Mouse (Mus musculus) brain, embryonic 14.5 days (tissue): ENCODE data around the gene Agrp. TPM values are rescaled to one million over a fixed set of nuclear protein-coding genes. Genes with fewer than 3 reads are reported as not detected.

Source experiments
- DNase-seq: peaks from one replicate; pipeline ENCODE4 v3.0.0-alpha.2; 2011; ENCODE audit warnings: low read depth
- CTCF ChIP-seq: fragments of 200-500 bp; IDR thresholded peaks from 2 replicates; pipeline ENCODE4 v1.5.1; 2012; ENCODE audit warnings: inconsistent platforms, mild to moderate bottlenecking, moderate library complexity, borderline replicate concordance; ENCODE audit not compliant: insufficient read depth, insufficient read length; ENCODE audit errors: extremely low read depth
- POLR2A ChIP-seq: fragments of 200-500 bp; IDR thresholded peaks from 2 replicates; pipeline ENCODE4 v1.6.1; 2012; ENCODE audit warnings: mild to moderate bottlenecking, inconsistent platforms, borderline replicate concordance; ENCODE audit not compliant: poor library complexity, insufficient read depth, insufficient read length, severe bottlenecking; ENCODE audit errors: extremely low read depth
- polyA plus RNA-seq: library from polyadenylated mRNA; depleted of rRNA; stranded (reverse); fragments of >200 nt; gene quantifications from 2 replicates; pipeline ENCODE4 v1.2.3, GENCODE M21; 2012

The Agrp gene
- polyA plus RNA-seq, 1 experiment = 0.26 TPM

DNA sequence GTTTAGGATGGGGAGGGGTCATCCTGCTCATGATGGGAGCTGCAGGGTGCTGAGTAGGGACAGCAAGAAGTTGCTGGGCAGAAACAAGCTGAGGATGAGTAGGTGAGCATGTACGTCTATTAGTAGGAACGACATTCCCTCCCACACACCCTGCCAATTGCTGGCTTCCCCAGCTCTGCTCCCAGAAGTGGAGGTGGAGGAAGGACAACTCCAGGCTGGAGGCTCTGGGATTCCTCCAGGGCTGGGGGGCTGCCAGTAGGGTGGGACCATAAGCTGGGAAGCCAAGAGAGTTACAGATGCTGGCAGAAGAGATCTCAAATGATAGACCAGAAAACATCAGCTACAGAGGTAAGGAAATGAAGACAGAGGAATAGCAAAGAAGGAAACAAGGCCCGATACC is 100.6 kb downstream of the Agrp start:
- DNase-seq = no peak
- TF ChIP-seq CTCF = no peak
- no peak for TF ChIP-seq POLR2A

GRCm38 (mm10) chr8:105533892-105534329 is 103.3 kb downstream of the Agrp start:
- peak; percentile 78 for DNase-seq
- peak; percentile 80 for TF ChIP-seq CTCF
- no peak for TF ChIP-seq POLR2A

DNA sequence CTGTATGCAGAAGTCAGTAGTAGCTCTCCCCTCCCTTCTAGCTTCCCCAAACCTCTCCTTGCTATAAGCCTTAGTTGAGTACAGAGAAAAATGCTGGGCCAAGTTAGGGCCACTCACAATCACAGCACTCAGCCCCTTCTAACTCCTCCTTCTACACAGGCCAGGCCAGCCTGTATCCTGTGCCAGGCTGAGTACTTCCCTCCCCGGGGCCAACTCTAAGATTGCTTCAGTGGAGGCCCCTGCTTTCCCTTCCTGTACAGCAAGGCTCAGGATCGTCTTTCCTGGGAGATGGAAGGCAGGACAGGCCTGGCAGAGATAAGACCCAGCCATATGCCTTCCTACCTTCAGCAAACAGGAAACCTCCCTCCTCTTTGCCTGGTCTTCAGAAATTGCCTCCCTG is 103.8 kb downstream of the Agrp start:
- no peak for TF ChIP-seq CTCF
- TF ChIP-seq POLR2A = no peak
- DNase-seq = no peak

- DNase-seq = no peak
- peak; percentile 26; the same call in 1 of the 2 replicates for TF ChIP-seq CTCF
- TF ChIP-seq POLR2A = no peak
Observed at GRCm38 (mm10) chr8:105531774-105532173, 105.4 kb downstream of the Agrp start.

DNA sequence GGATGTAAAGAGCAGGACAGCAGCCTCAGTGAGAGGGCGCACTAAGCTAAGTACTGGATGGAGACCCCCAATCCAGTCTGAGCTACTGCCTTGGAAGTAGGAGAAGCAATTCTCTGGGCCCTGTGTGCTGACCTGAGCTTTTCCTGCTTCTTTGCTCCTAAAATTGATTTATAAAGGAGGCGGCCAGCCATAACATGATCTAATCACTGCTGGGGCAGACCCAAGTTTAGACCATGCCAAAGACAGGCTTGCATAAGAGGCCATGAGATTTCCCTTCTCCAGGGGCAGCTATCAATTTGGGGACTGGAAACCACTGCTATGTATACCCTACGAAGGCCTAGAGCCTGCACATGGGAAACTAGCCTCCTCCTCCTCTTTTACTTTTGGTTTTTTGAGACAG is 107.9 kb downstream of the Agrp start:
- TF ChIP-seq CTCF = no peak
- TF ChIP-seq POLR2A = no peak
- no peak for DNase-seq

DNA sequence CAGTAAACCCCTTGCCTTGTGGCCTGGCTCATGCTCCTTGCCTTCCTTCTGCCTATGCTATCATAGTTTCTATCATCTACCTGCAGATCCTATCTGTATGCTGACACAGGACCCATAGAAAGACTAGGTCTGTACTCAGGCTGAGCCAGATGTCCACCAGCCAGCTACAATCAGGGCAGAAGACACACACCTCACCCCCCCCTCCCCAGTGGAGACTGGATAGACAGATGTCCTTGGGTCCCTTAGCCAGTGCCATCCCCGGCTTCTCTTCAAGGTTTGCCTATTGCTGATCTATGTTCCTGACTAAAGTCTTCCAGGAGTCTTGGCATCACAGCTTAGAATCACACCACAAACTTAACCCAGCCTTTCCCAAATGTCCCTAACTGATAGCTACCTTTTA is 109.0 kb downstream of the Agrp start:
- DNase-seq = no peak
- no peak for TF ChIP-seq POLR2A
- no peak for TF ChIP-seq CTCF

- no peak for TF ChIP-seq POLR2A
- no peak for TF ChIP-seq CTCF
Observed at GRCm38 (mm10) chr8:105527110-105527509, 110.1 kb downstream of the Agrp start.

GRCm38 (mm10) chr8:105522890-105523289 is 114.3 kb downstream of the Agrp start:
- no peak for TF ChIP-seq POLR2A
- no peak for TF ChIP-seq CTCF
- no peak for DNase-seq

More at GRCm38 (mm10) chr8:105527110-105527509, 110.1 kb downstream of the Agrp start:
- peak; percentile 19 for DNase-seq

- DNase-seq = no peak
- TF ChIP-seq POLR2A = no peak
- TF ChIP-seq CTCF = no peak
Observed at GRCm38 (mm10) chr8:105521995-105522769, 115.0 kb downstream of the Agrp start.

- TF ChIP-seq POLR2A (no peak), CTCF (no peak)
- peak; percentile 68 for DNase-seq
Observed at GRCm38 (mm10) chr8:105521061-105521460, 116.1 kb downstream of the Agrp start.

GRCm38 (mm10) chr8:105520521-105520920 is 116.7 kb downstream of the Agrp start:
- TF ChIP-seq CTCF (no peak), POLR2A (no peak)
- no peak for DNase-seq

DNA sequence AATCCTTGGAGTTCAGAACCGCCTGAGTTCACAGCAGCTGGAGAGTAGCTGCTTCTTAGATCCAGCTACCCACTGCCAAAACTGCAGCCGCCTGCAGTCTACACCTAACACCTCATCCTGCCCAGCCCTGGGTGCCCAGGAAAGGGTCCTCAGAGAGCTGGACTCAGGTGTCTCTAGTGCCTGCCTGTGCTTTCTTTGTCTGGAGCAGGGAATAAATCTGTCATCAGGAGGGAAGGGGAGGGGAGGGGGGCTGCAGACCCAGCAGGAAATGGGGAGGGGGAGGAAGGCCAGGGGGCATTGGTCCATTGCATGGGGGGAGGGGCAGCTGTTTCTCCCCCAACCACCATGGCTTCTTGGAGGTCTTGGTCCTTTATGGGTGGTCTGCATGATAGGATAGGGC is 117.6 kb downstream of the Agrp start:
- no peak for TF ChIP-seq CTCF
- no peak for TF ChIP-seq POLR2A
- no peak for DNase-seq
